Mouse (Mus musculus): Measurements from ENCODE around the gene Ap1s1. TPM values are rescaled to one million over a fixed set of nuclear protein-coding genes. Genes with fewer than 3 reads are reported as not detected.

The Ap1s1 gene
- polyA plus RNA-seq, 1 experiment from 2014 or later: 145 TPM

DNA sequence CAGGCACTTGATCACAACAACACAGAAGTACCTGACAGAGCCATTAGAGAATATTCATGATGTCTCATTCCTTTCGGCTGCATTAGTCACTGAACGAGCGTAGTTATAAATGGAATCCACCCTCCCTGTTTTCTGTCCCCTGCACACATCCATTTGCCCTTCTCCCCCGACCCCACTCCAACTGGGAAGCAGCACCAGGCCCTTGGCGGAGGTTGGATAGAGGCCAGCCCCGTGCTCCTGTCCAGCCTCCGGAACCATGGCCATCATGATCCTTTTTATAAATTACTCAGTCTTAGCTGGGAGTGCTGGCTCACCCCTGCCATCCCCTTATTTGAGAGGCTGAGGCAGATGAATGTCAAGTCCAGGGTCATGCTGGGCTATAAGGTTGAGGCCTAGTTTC lies 8.4 kb upstream of the Ap1s1 start:
- Histone ChIP-seq H3K4me3 (ENCODE audit: low read depth, low read length) (no peak overlapping the region), H3K4me2 (ENCODE audit: low read depth, severe bottlenecking) (no peak overlapping the region), H3K36me3 (ENCODE audit: control insufficient read depth, insufficient read depth, low read length) (no peaks in the 10 kb centered on the region), H3K27ac (replicated peaks; ENCODE audit: low read depth, low read length) (no peak overlapping the region), H3K9ac (ENCODE audit: low read length) (no peak overlapping the region), H3K27me3 (ENCODE audit: control insufficient read depth, insufficient read depth, low read length) (no peaks in the 10 kb centered on the region), H3K4me1 (ENCODE audit: control insufficient read depth, insufficient read depth, low read length) (no peaks in the 10 kb centered on the region), H3K9me3 (ENCODE audit: control insufficient read depth, low read length) (no peaks in the 10 kb centered on the region)
- no peak for DNase-seq (ENCODE audit: low spot score)
- ATAC-seq (ENCODE audit: insufficient number of reproducible peaks, low FRiP score, low TSS enrichment, low read depth): no peak
- 90% methylated on average over 7 of the region's 7 CpGs for WGBS

GRCm38 (mm10) chr5:137051914-137052505 lies 6.1 kb upstream of the Ap1s1 start:
- DNase-seq (ENCODE audit: low spot score) (no peak), ATAC-seq (ENCODE audit: insufficient number of reproducible peaks, low FRiP score, low TSS enrichment, low read depth) (no peak)
- no peaks in the 10 kb centered on the region for H3K27me3 ChIP-seq (ENCODE audit: control insufficient read depth, insufficient read depth, low read length)
- 84% methylated on average over 5 of the region's 5 CpGs for WGBS
- no peak overlapping the region for H3K4me2 ChIP-seq (ENCODE audit: low read depth, severe bottlenecking)
- no peaks in the 10 kb centered on the region for H3K9me3 ChIP-seq (ENCODE audit: control insufficient read depth, low read length)
- no peaks in the 10 kb centered on the region for H3K4me1 ChIP-seq (ENCODE audit: control insufficient read depth, insufficient read depth, low read length)
- no peak overlapping the region for H3K9ac ChIP-seq (ENCODE audit: low read length)
- H3K4me3 ChIP-seq (ENCODE audit: low read depth, low read length): no peak overlapping the region
- H3K36me3 ChIP-seq (ENCODE audit: control insufficient read depth, insufficient read depth, low read length): no peaks in the 10 kb centered on the region
- no peak overlapping the region for H3K27ac ChIP-seq (replicated peaks; ENCODE audit: low read depth, low read length)

GRCm38 (mm10) chr5:137051125-137051524 lies 5.2 kb upstream of the Ap1s1 start:
- Histone ChIP-seq H3K4me3 (ENCODE audit: low read depth, low read length) (no peak overlapping the region), H3K4me2 (ENCODE audit: low read depth, severe bottlenecking) (no peak overlapping the region), H3K27ac (replicated peaks; ENCODE audit: low read depth, low read length) (no peak overlapping the region), H3K27me3 (ENCODE audit: control insufficient read depth, insufficient read depth, low read length) (no peaks in the 10 kb centered on the region), H3K9ac (ENCODE audit: low read length) (no peak overlapping the region), H3K4me1 (ENCODE audit: control insufficient read depth, insufficient read depth, low read length) (no peaks in the 10 kb centered on the region), H3K36me3 (ENCODE audit: control insufficient read depth, insufficient read depth, low read length) (no peaks in the 10 kb centered on the region), H3K9me3 (ENCODE audit: control insufficient read depth, low read length) (no peaks in the 10 kb centered on the region)
- WGBS: 66% methylated on average over 6 of the region's 6 CpGs
- DNase-seq (ENCODE audit: low spot score): no peak
- no peak for ATAC-seq (ENCODE audit: insufficient number of reproducible peaks, low FRiP score, low TSS enrichment, low read depth)

- H3K4me2 ChIP-seq (ENCODE audit: low read depth, severe bottlenecking): no peak overlapping the region
- DNase-seq (ENCODE audit: low spot score): no peak
- no peaks in the 10 kb centered on the region for H3K27me3 ChIP-seq (ENCODE audit: control insufficient read depth, insufficient read depth, low read length)
- H3K4me1 ChIP-seq (ENCODE audit: control insufficient read depth, insufficient read depth, low read length): peaks cover 3% of the 10 kb centered on the region; the same call in 1 of the 2 replicates
- H3K27ac ChIP-seq (replicated peaks; ENCODE audit: low read depth, low read length): no peak overlapping the region
- no peak for ATAC-seq (ENCODE audit: insufficient number of reproducible peaks, low FRiP score, low TSS enrichment, low read depth)
- H3K9ac ChIP-seq (ENCODE audit: low read length): no peak overlapping the region
- H3K9me3 ChIP-seq (ENCODE audit: control insufficient read depth, low read length): no peaks in the 10 kb centered on the region
- H3K36me3 ChIP-seq (ENCODE audit: control insufficient read depth, insufficient read depth, low read length): 0 out of 2 replicates have a peak, but pooled peaks cover 2% of the 10 kb centered on the region
- no peak overlapping the region for H3K4me3 ChIP-seq (ENCODE audit: low read depth, low read length)
These were observed 1.1 kb upstream of the Ap1s1 start for GRCm38 (mm10) chr5:137046991-137047390.

DNA sequence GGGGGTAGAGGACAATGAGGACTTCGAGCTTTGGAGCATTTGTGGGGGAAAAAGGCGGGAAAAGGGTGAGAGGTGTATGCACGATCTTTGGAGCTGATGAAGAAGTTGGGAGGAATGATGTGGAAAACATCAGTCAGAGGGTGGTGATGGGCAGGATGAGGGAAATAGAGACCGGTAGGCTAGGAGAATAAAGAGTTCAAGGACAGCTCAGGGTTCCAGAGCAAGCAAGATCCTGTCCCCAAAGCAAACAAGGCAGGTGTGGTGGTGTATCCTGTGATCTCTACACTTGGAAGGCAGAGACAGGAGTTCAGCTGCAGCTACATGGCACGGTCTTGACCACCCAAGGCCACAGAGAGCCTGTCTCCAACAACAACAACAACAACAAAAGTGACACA lies 386 bp upstream of the Ap1s1 start:
- WGBS: 27% methylated on average over 5 of the region's 5 CpGs
- no peak for ATAC-seq (ENCODE audit: insufficient number of reproducible peaks, low FRiP score, low TSS enrichment, low read depth)
- Histone ChIP-seq H3K27ac (replicated peaks; ENCODE audit: low read depth, low read length) (peak overlapping the region; percentile 56; the same call in 1 of the 2 replicates), H3K4me1 (ENCODE audit: control insufficient read depth, insufficient read depth, low read length) (peaks cover 3% of the 10 kb centered on the region; the same call in 1 of the 2 replicates), H3K4me3 (ENCODE audit: low read depth, low read length) (0 out of 2 replicates have a peak overlapping the region, but pooled peaks have one; percentile 2), H3K36me3 (ENCODE audit: control insufficient read depth, insufficient read depth, low read length) (0 out of 2 replicates have a peak, but pooled peaks cover 2% of the 10 kb centered on the region), H3K9ac (ENCODE audit: low read length) (peak overlapping the region; percentile 47), H3K4me2 (ENCODE audit: low read depth, severe bottlenecking) (peak overlapping the region; percentile 80; the same call in 1 of the 2 replicates), H3K27me3 (ENCODE audit: control insufficient read depth, insufficient read depth, low read length) (no peaks in the 10 kb centered on the region), H3K9me3 (ENCODE audit: control insufficient read depth, low read length) (no peaks in the 10 kb centered on the region)
- DNase-seq (ENCODE audit: low spot score): no peak

DNA sequence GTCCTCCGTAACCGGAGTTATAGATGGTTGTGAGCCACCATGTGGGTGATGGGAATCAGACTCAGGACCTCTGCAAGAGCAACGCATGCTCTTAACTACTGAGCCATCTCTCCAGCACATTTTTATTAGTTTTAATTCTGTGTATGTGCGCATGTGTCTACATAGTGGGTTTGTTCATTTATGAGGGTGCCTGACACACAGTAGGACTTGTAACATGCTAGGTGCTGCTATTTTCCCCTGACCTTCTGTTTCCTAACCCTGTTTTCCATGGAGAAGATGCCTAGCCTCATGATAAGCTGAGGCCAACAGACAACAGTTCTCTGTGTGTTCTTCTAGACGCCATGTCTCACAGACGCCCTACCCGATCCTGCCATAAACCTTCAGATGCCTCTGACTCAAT lies 1.9 kb downstream of the Ap1s1 start:
- peaks cover 6% of the 10 kb centered on the region; the same call in 1 of the 2 replicates for H3K36me3 ChIP-seq (ENCODE audit: control insufficient read depth, insufficient read depth, low read length)
- no peak overlapping the region for H3K4me3 ChIP-seq (ENCODE audit: low read depth, low read length)
- no peaks in the 10 kb centered on the region for H3K9me3 ChIP-seq (ENCODE audit: control insufficient read depth, low read length)
- no peak overlapping the region for H3K4me2 ChIP-seq (ENCODE audit: low read depth, severe bottlenecking)
- WGBS: 94% methylated on average over 7 of the region's 7 CpGs
- no peak overlapping the region for H3K9ac ChIP-seq (ENCODE audit: low read length)
- DNase-seq (ENCODE audit: low spot score) (no peak), ATAC-seq (ENCODE audit: insufficient number of reproducible peaks, low FRiP score, low TSS enrichment, low read depth) (no peak)
- H3K27ac ChIP-seq (replicated peaks; ENCODE audit: low read depth, low read length): no peak overlapping the region
- peaks cover 3% of the 10 kb centered on the region; the same call in 1 of the 2 replicates for H3K4me1 ChIP-seq (ENCODE audit: control insufficient read depth, insufficient read depth, low read length)
- no peaks in the 10 kb centered on the region for H3K27me3 ChIP-seq (ENCODE audit: control insufficient read depth, insufficient read depth, low read length)

DNA sequence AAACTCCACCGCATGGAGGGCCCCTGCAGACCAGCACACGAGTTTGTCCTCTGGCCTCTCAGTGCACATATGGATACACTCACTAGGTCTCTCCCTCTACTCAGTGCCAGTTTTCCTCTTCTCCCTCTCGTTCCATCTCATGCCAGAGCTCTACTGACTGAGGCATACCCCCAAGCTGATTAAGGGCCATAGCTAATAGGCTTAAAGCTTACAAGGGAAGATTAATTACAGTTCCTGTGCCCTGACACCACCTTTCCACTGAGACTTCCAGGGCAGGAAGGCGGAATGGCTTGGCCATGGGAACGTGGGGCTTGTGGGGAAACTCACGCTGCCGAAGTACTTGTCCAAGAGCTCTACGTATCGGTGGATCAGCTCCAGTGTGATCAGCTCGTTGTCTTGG lies 4.5 kb downstream of the Ap1s1 start:
- 89% methylated on average over 10 of the region's 10 CpGs for WGBS
- H3K4me3 ChIP-seq (ENCODE audit: low read depth, low read length): no peak overlapping the region
- ATAC-seq (ENCODE audit: insufficient number of reproducible peaks, low FRiP score, low TSS enrichment, low read depth) (no peak), DNase-seq (ENCODE audit: low spot score) (no peak)
- peaks cover 3% of the 10 kb centered on the region; the same call in 1 of the 2 replicates for H3K4me1 ChIP-seq (ENCODE audit: control insufficient read depth, insufficient read depth, low read length)
- H3K4me2 ChIP-seq (ENCODE audit: low read depth, severe bottlenecking): no peak overlapping the region
- H3K27me3 ChIP-seq (ENCODE audit: control insufficient read depth, insufficient read depth, low read length): no peaks in the 10 kb centered on the region
- H3K9ac ChIP-seq (ENCODE audit: low read length): no peak overlapping the region
- H3K27ac ChIP-seq (replicated peaks; ENCODE audit: low read depth, low read length): no peak overlapping the region
- peaks cover 6% of the 10 kb centered on the region; the same call in 1 of the 2 replicates for H3K36me3 ChIP-seq (ENCODE audit: control insufficient read depth, insufficient read depth, low read length)
- H3K9me3 ChIP-seq (ENCODE audit: control insufficient read depth, low read length): no peaks in the 10 kb centered on the region

- 91% methylated on average over 10 of the region's 10 CpGs for WGBS
- no peak overlapping the region for H3K27ac ChIP-seq (replicated peaks; ENCODE audit: low read depth, low read length)
- H3K36me3 ChIP-seq (ENCODE audit: control insufficient read depth, insufficient read depth, low read length): peaks cover 6% of the 10 kb centered on the region; the same call in 1 of the 2 replicates
- H3K4me2 ChIP-seq (ENCODE audit: low read depth, severe bottlenecking): no peak overlapping the region
- ATAC-seq (ENCODE audit: insufficient number of reproducible peaks, low FRiP score, low TSS enrichment, low read depth): no peak
- no peaks in the 10 kb centered on the region for H3K9me3 ChIP-seq (ENCODE audit: control insufficient read depth, low read length)
- H3K27me3 ChIP-seq (ENCODE audit: control insufficient read depth, insufficient read depth, low read length): no peaks in the 10 kb centered on the region
- no peak overlapping the region for H3K9ac ChIP-seq (ENCODE audit: low read length)
- no peak for DNase-seq (ENCODE audit: low spot score)
- no peak overlapping the region for H3K4me3 ChIP-seq (ENCODE audit: low read depth, low read length)
- H3K4me1 ChIP-seq (ENCODE audit: control insufficient read depth, insufficient read depth, low read length): no peaks in the 10 kb centered on the region
These were observed 6.5 kb downstream of the Ap1s1 start for GRCm38 (mm10) chr5:137039453-137039852.

GRCm38 (mm10) chr5:137036211-137036610 lies 9.7 kb downstream of the Ap1s1 start:
- Histone ChIP-seq H3K4me1 (ENCODE audit: control insufficient read depth, insufficient read depth, low read length) (peaks cover 13% of the 10 kb centered on the region), H3K27me3 (ENCODE audit: control insufficient read depth, insufficient read depth, low read length) (peaks cover 12% of the 10 kb centered on the region), H3K9ac (ENCODE audit: low read length) (no peak overlapping the region), H3K36me3 (ENCODE audit: control insufficient read depth, insufficient read depth, low read length) (peaks cover 3% of the 10 kb centered on the region; the same call in 1 of the 2 replicates), H3K27ac (replicated peaks; ENCODE audit: low read depth, low read length) (no peak overlapping the region), H3K4me2 (ENCODE audit: low read depth, severe bottlenecking) (no peak overlapping the region), H3K4me3 (ENCODE audit: low read depth, low read length) (no peak overlapping the region), H3K9me3 (ENCODE audit: control insufficient read depth, low read length) (no peaks in the 10 kb centered on the region)
- no peak for DNase-seq (ENCODE audit: low spot score)
- 84% methylated on average over 13 of the region's 13 CpGs for WGBS
- no peak for ATAC-seq (ENCODE audit: insufficient number of reproducible peaks, low FRiP score, low TSS enrichment, low read depth)

Data from limb, embryonic 11.5 days (tissue).